Mouse (Mus musculus): ENCODE data around the gene Hist2h4. TPM values are rescaled to one million over a fixed set of nuclear protein-coding genes. Genes with fewer than 3 reads are reported as not detected.
"Not testable (repeated sequence)": the region's sequence is repeated elsewhere in the genome, so short reads cannot be mapped to it uniquely, and the experiment has no call there.

Gene Hist2h4
- total and polyA plus RNA-seq, 2 experiments from 2014 or later: 5.1 to 60.5 TPM

DNA sequence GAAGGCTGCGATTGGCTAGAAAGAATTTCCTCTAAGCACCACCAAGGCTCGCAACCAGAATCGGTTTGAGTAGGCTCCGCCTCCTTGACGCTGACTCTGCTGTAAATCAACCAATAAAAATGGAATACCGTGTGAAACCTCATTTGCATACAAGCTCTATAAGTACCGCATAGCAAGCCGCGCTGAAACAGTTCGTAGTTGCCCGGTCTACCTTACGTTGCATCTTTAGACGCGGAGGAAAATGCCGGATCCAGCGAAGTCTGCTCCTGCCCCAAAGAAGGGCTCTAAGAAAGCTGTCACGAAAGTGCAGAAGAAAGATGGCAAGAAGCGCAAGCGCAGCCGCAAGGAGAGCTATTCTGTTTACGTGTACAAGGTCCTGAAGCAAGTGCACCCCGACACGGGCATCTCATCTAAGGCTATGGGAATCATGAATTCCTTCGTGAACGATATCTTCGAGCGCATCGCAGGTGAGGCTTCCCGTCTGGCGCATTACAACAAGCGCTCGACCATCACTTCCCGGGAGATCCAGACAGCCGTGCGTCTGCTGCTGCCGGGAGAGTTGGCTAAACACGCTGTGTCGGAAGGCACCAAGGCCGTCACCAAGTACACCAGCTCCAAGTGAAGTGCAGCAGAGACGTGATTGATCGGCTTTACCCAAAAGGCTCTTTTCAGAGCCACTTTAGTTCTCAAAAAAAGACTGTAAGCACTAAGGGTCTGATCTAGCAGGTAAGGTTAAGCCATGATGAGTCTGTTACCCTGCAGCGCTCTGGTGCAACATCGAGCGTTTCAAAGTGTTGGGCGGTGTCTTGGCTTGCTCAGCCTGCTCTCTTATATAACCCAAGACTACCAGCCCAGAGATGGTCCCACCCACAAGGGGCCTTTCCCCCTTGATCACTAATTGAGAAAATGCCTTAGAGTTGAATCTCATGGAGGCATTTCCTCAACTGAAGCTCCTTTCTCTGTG, 6.7 kb upstream of the Hist2h4 start, which contains the start of gene Hist2h2bb:
Hist2h2bb (plus strand) TSS at position 242 of the 964 bp plus-strand sequence.
- no peaks in the 10 kb centered on the region for H3K9me3 ChIP-seq (ENCODE audit: low read length)
- no peaks in the 10 kb centered on the region for H3K36me3 ChIP-seq (ENCODE audit: insufficient read depth)
- H3K27me3 ChIP-seq (ENCODE audit: insufficient read depth, low read length): no peaks in the 10 kb centered on the region
- no peak for TF ChIP-seq CTCF (IDR thresholded peaks at IDR 0.05; ENCODE audit: low read depth)
- ATAC-seq: peak; percentile 97
- peak within 1 kb of the TSS; percentile 72 for H3K9ac ChIP-seq
- peak within 1 kb of the TSS; percentile 55 for H3K4me3 ChIP-seq (ENCODE audit: low read depth, low read length)
- H3K4me2 ChIP-seq (ENCODE audit: low read depth): peak within 1 kb of the TSS; percentile 85
- under 1% methylated on average over 45 of the region's 45 CpGs for whole genome bisulfite sequencing
- 0 out of 2 replicates have a peak, but pooled peaks cover 4% of the 10 kb centered on the region for H3K4me1 ChIP-seq (ENCODE audit: insufficient read depth)
- peak; percentile 97 for DNase-seq
- peak within 1 kb of the TSS; percentile 95 for H3K27ac ChIP-seq (ENCODE audit: low read depth, low read length)

- not testable (repeated sequence) for H3K27me3 ChIP-seq (ENCODE audit: insufficient read depth, low read length); H3K9me3 ChIP-seq (ENCODE audit: low read length); DNase-seq; H3K4me1 ChIP-seq (ENCODE audit: insufficient read depth); H3K36me3 ChIP-seq (ENCODE audit: insufficient read depth)
- Histone ChIP-seq H3K4me2 (ENCODE audit: low read depth) (peak overlapping the region; percentile 85), H3K9ac (peak overlapping the region; percentile 57), H3K4me3 (ENCODE audit: low read depth, low read length) (peak overlapping the region; percentile 55), H3K27ac (ENCODE audit: low read depth, low read length) (peak overlapping the region; percentile 95)
- WGBS: 0% methylated on average over 10 of the region's 44 CpGs
- ATAC-seq: peak; percentile 19
Observed at GRCm38 (mm10) chr3:96268776-96269378, 5.8 kb upstream of the Hist2h4 start.

DNA sequence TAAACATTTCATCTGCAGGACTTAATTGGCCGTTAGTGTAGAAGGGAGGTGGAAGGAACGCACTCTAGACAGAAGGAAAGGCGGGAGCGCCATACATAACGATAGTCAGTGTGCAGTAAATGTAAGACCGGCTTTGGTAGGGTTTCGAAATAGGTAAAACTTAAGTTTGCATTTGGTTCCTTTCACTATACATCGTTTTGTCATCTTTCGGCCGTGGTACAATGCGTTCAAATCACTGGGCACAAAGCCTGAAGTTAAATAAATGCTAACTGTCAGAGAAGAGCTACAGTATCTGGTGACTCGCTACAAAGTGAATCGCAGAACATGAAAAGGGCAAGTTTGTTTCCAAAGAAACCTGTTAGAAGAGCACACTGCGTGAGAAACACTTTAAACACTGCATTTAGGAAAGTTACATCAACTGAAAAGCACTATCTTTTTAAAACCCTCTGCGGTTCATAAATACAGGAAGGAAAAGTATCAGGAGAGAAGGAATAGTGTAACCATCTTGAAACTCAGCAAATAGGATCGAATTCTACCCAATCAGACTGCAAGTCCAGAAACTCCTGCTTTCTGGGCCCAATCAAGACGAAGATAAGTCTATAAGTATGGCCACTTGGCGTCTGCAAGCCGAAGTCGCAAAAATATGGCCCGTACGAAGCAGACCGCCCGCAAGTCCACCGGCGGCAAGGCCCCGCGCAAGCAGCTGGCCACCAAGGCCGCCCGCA, 5.1 kb upstream of the Hist2h4 start, which contains the start of gene Hist2h3b:
Hist2h3b (plus strand) TSS at position 604 of the 725 bp plus-strand sequence.
- ATAC-seq (peak; percentile 69), DNase-seq (peak; percentile 88)
- no peak for TF ChIP-seq CTCF (IDR thresholded peaks at IDR 0.05; ENCODE audit: low read depth)
- H3K4me1 ChIP-seq (ENCODE audit: insufficient read depth): peaks cover 4% of the 10 kb centered on the region; the same call in 1 of the 2 replicates
- H3K4me2 ChIP-seq (ENCODE audit: low read depth): peak within 1 kb of the TSS; percentile 85
- 12% methylated on average over 28 of the region's 30 CpGs for WGBS
- H3K9me3 ChIP-seq (ENCODE audit: low read length): no peaks in the 10 kb centered on the region
- H3K4me3 ChIP-seq (ENCODE audit: low read depth, low read length): peak within 1 kb of the TSS; percentile 55
- no peaks in the 10 kb centered on the region for H3K36me3 ChIP-seq (ENCODE audit: insufficient read depth)
- peak within 1 kb of the TSS; percentile 95 for H3K27ac ChIP-seq (ENCODE audit: low read depth, low read length)
- H3K27me3 ChIP-seq (ENCODE audit: insufficient read depth, low read length): no peaks in the 10 kb centered on the region
- H3K9ac ChIP-seq: peak within 1 kb of the TSS; percentile 57

DNA sequence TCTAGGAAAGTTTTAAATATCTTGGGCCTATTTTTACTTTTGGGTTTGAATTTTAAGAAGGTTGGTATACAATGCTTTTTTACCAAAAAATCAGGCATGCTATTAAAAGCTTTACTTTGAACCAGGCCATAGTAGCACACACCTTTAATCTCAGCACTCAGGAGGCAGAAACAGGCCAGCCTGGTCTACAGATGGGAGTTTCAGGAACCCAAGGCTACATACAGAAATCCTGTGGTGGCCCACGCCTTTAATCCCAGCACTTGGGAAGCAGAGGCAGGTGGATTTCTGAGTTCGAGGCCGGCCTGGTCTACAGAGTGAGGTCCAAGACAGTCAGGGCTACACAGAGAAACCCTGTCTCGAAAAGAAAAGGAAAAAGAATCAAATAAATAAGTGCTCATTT, 4.4 kb upstream of the Hist2h4 start:
- H3K4me2 ChIP-seq (ENCODE audit: low read depth): no peak overlapping the region
- no peak overlapping the region for H3K4me3 ChIP-seq (ENCODE audit: low read depth, low read length)
- peaks cover 4% of the 10 kb centered on the region; the same call in 1 of the 2 replicates for H3K4me1 ChIP-seq (ENCODE audit: insufficient read depth)
- no peak overlapping the region for H3K27ac ChIP-seq (ENCODE audit: low read depth, low read length)
- 72% methylated on average over 4 of the region's 4 CpGs for WGBS
- H3K36me3 ChIP-seq (ENCODE audit: insufficient read depth): no peaks in the 10 kb centered on the region
- no peak overlapping the region for H3K9ac ChIP-seq
- no peak for TF ChIP-seq CTCF (IDR thresholded peaks at IDR 0.05; ENCODE audit: low read depth)
- H3K9me3 ChIP-seq (ENCODE audit: low read length): no peaks in the 10 kb centered on the region
- ATAC-seq: no peak
- no peaks in the 10 kb centered on the region for H3K27me3 ChIP-seq (ENCODE audit: insufficient read depth, low read length)
- DNase-seq: no peak

- WGBS: 93% methylated on average over 8 of the region's 8 CpGs
Observed at GRCm38 (mm10) chr3:96266132-96266710, 3.1 kb upstream of the Hist2h4 start.

DNA sequence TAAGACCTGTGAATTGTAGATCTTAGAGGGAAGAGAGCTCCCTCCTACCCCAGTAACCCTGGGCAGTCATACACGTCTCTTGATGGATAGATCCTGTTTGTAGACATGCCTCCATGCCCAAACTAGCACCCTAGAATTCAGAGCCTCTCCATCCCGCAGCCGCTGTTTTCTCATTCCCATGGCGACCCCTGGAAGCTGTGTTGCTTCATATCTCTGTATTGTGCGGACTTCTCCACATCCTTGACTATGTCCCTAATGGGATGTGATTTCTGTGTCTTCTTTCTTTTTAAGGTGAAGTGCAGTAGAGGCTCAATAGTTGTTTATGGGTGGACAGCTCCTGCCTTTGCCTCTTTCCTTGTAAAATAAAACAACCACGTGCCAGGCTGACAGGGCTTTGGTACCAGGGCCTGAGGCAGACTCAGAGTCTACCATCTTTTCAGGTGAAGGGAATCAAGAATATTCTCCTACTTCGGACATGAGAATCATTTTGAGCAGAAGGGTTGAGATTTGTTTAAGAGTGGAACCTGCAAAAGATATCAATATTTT, 1.4 kb upstream of the Hist2h4 start:
- DNase-seq (no peak), ATAC-seq (no peak)
- peak overlapping the region; percentile 53; the same call in 1 of the 2 replicates for H3K9ac ChIP-seq
- H3K4me1 ChIP-seq (ENCODE audit: insufficient read depth): peaks cover 17% of the 10 kb centered on the region
- H3K27me3 ChIP-seq (ENCODE audit: insufficient read depth, low read length): no peaks in the 10 kb centered on the region
- no peaks in the 10 kb centered on the region for H3K9me3 ChIP-seq (ENCODE audit: low read length)
- H3K36me3 ChIP-seq (ENCODE audit: insufficient read depth): no peaks in the 10 kb centered on the region
- peak overlapping the region; percentile 59; the same call in 1 of the 2 replicates for H3K4me3 ChIP-seq (ENCODE audit: low read depth, low read length)
- no peak for TF ChIP-seq CTCF (IDR thresholded peaks at IDR 0.05; ENCODE audit: low read depth)
- H3K4me2 ChIP-seq (ENCODE audit: low read depth): peak overlapping the region; percentile 73
- WGBS: 65% methylated on average over 7 of the region's 7 CpGs
- H3K27ac ChIP-seq (ENCODE audit: low read depth, low read length): peak overlapping the region; percentile 98

More at GRCm38 (mm10) chr3:96266132-96266710, 3.1 kb upstream of the Hist2h4 start:
- DNase-seq (no peak), ATAC-seq (no peak)
- TF ChIP-seq CTCF (IDR thresholded peaks at IDR 0.05; ENCODE audit: low read depth): no peak
- Histone ChIP-seq H3K36me3 (ENCODE audit: insufficient read depth) (no peaks in the 10 kb centered on the region), H3K4me3 (ENCODE audit: low read depth, low read length) (no peak overlapping the region), H3K27ac (ENCODE audit: low read depth, low read length) (no peak overlapping the region), H3K4me1 (ENCODE audit: insufficient read depth) (peaks cover 17% of the 10 kb centered on the region), H3K4me2 (ENCODE audit: low read depth) (no peak overlapping the region), H3K9me3 (ENCODE audit: low read length) (no peaks in the 10 kb centered on the region), H3K27me3 (ENCODE audit: insufficient read depth, low read length) (no peaks in the 10 kb centered on the region), H3K9ac (no peak overlapping the region)

Measured in forebrain, postnatal 0 days (tissue).